Mouse (Mus musculus) small intestine, adult 2 months (tissue): ENCODE data around the gene Coro7.

Experiments
- CTCF ChIP-seq: fragments of 200-500 bp; IDR thresholded peaks from 2 replicates; pipeline ENCODE4 v1.5.1; 2012; ENCODE audit warnings: low read depth, mild to moderate bottlenecking, control low read depth, inconsistent platforms, low read length, moderate library complexity, mixed read lengths; ENCODE audit not compliant: insufficient replicate concordance, insufficient read length; ENCODE audit errors: extremely low read depth
- POLR2A ChIP-seq: fragments of 200-500 bp; IDR thresholded peaks from 2 replicates; pipeline ENCODE4 v1.6.1; 2012; ENCODE audit warnings: low read depth, mild to moderate bottlenecking, control low read depth, inconsistent platforms, low read length, moderate library complexity

DNA sequence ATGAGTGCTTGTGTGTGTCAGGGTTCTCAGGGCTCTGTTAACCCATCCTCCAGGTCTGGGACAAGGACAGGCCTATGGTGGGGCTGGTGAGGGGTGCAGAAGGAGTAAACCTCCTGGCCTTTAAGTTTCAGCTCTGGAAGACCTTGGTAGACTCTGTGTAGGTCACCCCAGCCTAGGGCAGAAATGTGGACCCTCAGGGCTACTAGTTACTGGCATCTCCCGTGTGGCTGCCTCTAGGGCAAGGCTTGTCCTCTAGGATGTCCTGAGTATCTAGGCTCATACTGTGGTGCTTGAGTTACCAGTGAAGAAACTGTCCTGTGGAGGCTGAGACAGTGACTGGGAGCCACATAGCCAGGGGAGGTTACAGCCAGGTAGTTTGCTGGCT is 76.1 kb downstream of the Coro7 start:
- TF ChIP-seq CTCF = no peak
- TF ChIP-seq POLR2A = no peak
